Mouse (Mus musculus) limb, embryonic 11.5 days (tissue): ENCODE data around the gene Kcnq4. TPM values are rescaled to one million over a fixed set of nuclear protein-coding genes. Genes with fewer than 3 reads are reported as not detected.

ENCODE experiments used
- microRNA counts: library from miRNA; unstranded; fragments of <30 nt; microRNA quantifications from one replicate; lab custom pipeline; 2016
- microRNA-seq: library from miRNA; unstranded; fragments of <30 nt; microRNA quantifications from one replicate; pipeline ENCODE4, GENCODE M21; 2016
- polyA plus RNA-seq: library from polyadenylated mRNA; unstranded; fragments of >200 nt; fragmentation: Nextera tagmentation; extraction: Ambion mirVana; gene quantifications from 2 replicates; pipeline ENCODE4 v1.2.1, GENCODE M21; 2014

Gene Kcnq4
- polyA plus RNA-seq, 1 experiment from 2014 or later = 5.1 TPM

MicroRNAs within 50 kb of the gene (microRNA counts, 519-probe panel; counts per million panel counts)
- microRNA mmu-miR-30e (lab: Ali Mortazavi, UCI) = 2,678 counts per million, percentile 26 among the panel's probes with 10 or more counts

Small RNAs within 50 kb of the gene (microRNA-seq; reads per million reads assigned to microRNA genes)
- 110 reads per million, percentile 49 among the genes with 10 or more reads in this experiment for gene Mir30c-1
- not detected for gene Mir30e
- gene Mir30f = not detected

Other genes with a start within 250 kb of the Kcnq4 start
- not detected in 2 replicates for gene Slfnl1, start 216.4 kb downstream of the Kcnq4 start, polyA plus RNA-seq
- gene Ctps, start 178.3 kb downstream of the Kcnq4 start, polyA plus RNA-seq = 138 and 142 TPM in 2 replicates
- gene Gm8439, start 159.9 kb downstream of the Kcnq4 start, polyA plus RNA-seq = not detected in 2 replicates
- gene Cited4, start 82.0 kb downstream of the Kcnq4 start, polyA plus RNA-seq = 5.9 and 7.3 TPM in 2 replicates
- gene Nfyc, start 83.0 kb upstream of the Kcnq4 start, polyA plus RNA-seq = 130 and 133 TPM in 2 replicates
- 0.34 and 0.51 TPM in 2 replicates for gene Rims3, start 106.2 kb upstream of the Kcnq4 start, polyA plus RNA-seq
- 34.4 and 37.5 TPM in 2 replicates for gene Exo5, start 176.4 kb upstream of the Kcnq4 start, polyA plus RNA-seq
- gene Zfp69, start 203.1 kb upstream of the Kcnq4 start, polyA plus RNA-seq = 11.0 and 11.6 TPM in 2 replicates